Mouse (Mus musculus) erythroblast, embryonic 14.5 days (primary cell): ENCODE data around the gene Fam53b. TPM values are rescaled to one million over a fixed set of nuclear protein-coding genes. Genes with fewer than 3 reads are reported as not detected.
A peak's percentile ranks its signal among the peaks of the same experiment; 100 is the strongest.

Experiments used
- H3K27me3 ChIP-seq: 2 replicates; pipeline ENCODE4 v1.6.1; 2012; ENCODE audit warnings: inconsistent platforms; ENCODE audit not compliant: control insufficient read depth
- H3K36me3 ChIP-seq: 2 replicates; pipeline ENCODE4 v1.6.1; 2012; ENCODE audit warnings: mild to moderate bottlenecking, inconsistent platforms; ENCODE audit not compliant: control insufficient read depth
- H3K4me1 ChIP-seq: 2 replicates; pipeline ENCODE4 v1.6.1; 2012; ENCODE audit warnings: inconsistent platforms; ENCODE audit not compliant: control insufficient read depth
- H3K4me3 ChIP-seq: replicated peaks from 2 replicates; pipeline ENCODE3; 2012; ENCODE audit warnings: moderate library complexity, mild to moderate bottlenecking, inconsistent platforms
- H3K9me3 ChIP-seq: 2 replicates; pipeline ENCODE4 v1.6.1; 2012; ENCODE audit warnings: low read length, inconsistent platforms, mixed read lengths; ENCODE audit not compliant: control insufficient read depth
- GATA1 ChIP-seq: IDR thresholded peaks from 2 replicates; pipeline ENCODE4 v1.6.1; 2012; ENCODE audit warnings: low read length, inconsistent platforms, mixed read lengths
- TAL1 ChIP-seq: IDR thresholded peaks from 3 replicates; pipeline ENCODE4 v1.6.1; 2012; ENCODE audit warnings: low read length, inconsistent platforms, mixed read lengths
- polyA plus RNA-seq: library from polyadenylated mRNA; stranded (reverse); fragments of >175 nt; gene quantifications from 2 replicates; pipeline ENCODE4 v1.2.3, GENCODE M21; 2012

Gene Fam53b
- polyA plus RNA-seq, 1 experiment: 21.4 TPM

DNA sequence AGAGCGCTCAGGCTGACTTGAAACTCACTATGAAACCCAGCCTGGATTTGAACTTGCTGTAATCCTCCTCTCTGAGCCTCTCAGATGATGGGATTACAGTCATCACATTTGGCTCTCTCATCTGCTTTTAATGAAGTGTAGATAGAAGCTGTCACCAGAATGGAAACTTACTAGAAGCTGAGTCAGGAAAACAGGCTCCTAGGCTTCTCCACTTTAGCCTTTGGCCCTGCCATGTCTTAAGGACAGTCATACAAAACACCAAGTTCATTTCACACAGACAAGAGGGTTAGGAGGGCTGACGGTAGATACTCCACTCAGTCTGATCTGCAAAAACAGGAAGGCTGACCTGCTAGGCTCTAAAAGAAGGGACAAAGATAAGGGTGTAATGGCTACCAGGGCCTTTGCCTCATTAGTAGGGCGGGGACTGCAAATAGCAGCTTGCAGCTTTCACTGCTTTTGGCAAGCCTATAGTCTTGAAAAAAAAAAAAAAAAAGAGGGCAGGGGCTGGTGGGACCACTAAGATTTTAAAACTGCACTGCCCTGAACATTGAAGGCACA lies 48.0 kb downstream of the Fam53b start:
- TF ChIP-seq TAL1: no peak
- peak; percentile 42; the same call in 1 of the 2 replicates for TF ChIP-seq GATA1
- Histone ChIP-seq H3K27me3 (no peaks in the 10 kb centered on the region), H3K9me3 (no peaks in the 10 kb centered on the region), H3K36me3 (peaks cover 100% of the 10 kb centered on the region), H3K4me1 (peaks cover 86% of the 10 kb centered on the region), H3K4me3 (peak overlapping the region; percentile 53)

DNA sequence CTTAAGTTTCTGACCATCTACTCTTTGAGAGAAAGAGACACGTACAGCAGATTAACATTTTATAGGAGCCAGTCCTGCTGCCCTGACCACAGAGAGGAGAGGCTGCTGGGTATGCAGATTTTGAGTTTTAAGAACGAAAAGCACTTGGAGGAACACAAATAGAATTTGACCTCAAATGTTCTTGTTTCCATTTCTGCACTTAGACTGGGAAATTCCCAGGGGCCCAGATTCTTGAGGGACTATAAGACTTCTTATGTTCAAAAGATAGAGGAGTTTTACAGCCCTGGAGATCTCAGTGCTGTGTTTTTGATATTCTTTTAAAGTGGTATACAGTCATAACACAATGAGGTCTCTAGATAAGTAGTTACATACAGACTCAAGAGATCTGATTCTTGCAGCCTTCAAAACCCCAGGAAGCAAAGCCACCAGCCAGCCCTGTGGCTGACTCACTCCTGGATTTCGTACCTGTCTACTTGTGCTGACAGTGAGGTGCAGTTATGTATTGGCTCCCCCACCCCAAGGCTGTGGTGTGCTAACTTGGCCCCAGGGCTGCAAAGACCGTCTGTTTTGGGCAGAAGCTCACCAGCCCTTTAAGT lies 48.7 kb downstream of the Fam53b start:
- TF ChIP-seq TAL1 (no peak), GATA1 (no peak)
- Histone ChIP-seq H3K9me3 (no peaks in the 10 kb centered on the region), H3K4me1 (peaks cover 83% of the 10 kb centered on the region), H3K36me3 (peaks cover 100% of the 10 kb centered on the region), H3K27me3 (no peaks in the 10 kb centered on the region), H3K4me3 (peak overlapping the region; percentile 17)

DNA sequence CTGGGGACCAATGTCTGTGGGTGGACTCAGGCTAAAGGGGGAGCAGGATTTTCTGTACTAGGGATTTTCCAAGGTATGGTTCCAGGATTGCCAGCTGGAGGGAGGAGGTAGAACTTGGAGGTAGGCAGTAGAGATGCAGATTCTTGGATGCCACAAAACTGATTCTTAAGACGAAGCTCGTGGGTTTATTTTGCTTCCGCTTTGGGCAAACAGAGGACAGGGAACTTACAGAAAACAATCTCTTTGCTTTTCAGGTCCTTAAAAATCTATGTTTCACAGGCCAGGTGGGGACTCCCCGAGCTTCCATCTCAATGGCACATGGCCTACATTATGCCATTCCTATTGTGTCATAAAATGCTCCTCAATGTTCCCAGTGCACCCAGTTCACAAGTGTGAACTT lies 49.4 kb downstream of the Fam53b start:
- Histone ChIP-seq H3K36me3 (peaks cover 100% of the 10 kb centered on the region), H3K4me1 (peaks cover 81% of the 10 kb centered on the region)
- TF ChIP-seq TAL1 (no peak), GATA1 (no peak)

DNA sequence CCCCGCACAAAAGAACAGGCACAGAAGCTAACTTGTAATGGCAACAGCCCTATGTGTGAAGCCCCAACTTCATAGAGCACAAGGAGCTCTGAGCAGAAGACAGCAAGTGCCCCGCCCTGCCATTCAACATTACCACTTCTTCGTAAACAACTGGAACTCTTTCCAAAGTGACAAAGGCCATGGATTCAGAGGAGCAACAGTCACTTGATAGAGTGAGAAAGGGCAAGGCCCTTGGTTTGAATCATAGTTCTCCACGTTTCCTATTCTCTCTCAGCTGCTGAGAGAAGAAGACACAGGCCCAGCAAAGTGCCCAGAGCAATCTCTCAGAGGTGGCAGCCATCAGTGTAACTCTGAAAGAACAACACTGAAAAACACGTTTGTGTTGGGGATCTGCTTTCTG lies 49.8 kb downstream of the Fam53b start:
- H3K4me3 ChIP-seq: no peak overlapping the region
- peaks cover 78% of the 10 kb centered on the region for H3K4me1 ChIP-seq
- no peaks in the 10 kb centered on the region for H3K9me3 ChIP-seq
- no peak for TF ChIP-seq TAL1
- no peak for TF ChIP-seq GATA1
- peaks cover 100% of the 10 kb centered on the region for H3K36me3 ChIP-seq
- no peaks in the 10 kb centered on the region for H3K27me3 ChIP-seq

More for the DNA sequence above, 49.4 kb downstream of the Fam53b start:
- H3K4me3 ChIP-seq: no peak overlapping the region
- H3K27me3 ChIP-seq: no peaks in the 10 kb centered on the region
- H3K9me3 ChIP-seq: no peaks in the 10 kb centered on the region

DNA sequence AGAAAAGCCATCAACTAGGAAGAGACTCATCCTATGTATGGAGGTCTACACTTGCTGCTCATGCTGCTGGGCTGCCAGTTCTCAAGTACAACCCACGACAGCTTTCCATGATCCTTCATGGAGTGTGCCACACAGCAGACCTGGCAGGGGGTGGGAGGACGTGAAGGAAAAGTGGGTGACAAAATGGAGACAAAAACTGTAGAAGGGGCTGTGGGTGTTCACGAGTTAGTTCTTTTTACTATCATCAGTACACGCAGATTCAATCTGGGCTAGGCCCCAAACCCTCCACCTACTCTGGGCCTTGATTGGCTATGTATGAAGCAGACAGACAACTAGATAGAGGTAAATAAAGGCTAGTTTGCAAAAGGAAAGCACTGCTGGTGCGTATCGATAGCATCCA lies 50.3 kb downstream of the Fam53b start:
- H3K36me3 ChIP-seq: peaks cover 100% of the 10 kb centered on the region
- no peaks in the 10 kb centered on the region for H3K27me3 ChIP-seq
- peaks cover 76% of the 10 kb centered on the region for H3K4me1 ChIP-seq
- TF ChIP-seq TAL1 (no peak), GATA1 (no peak)
- H3K9me3 ChIP-seq: no peaks in the 10 kb centered on the region
- no peak overlapping the region for H3K4me3 ChIP-seq

DNA sequence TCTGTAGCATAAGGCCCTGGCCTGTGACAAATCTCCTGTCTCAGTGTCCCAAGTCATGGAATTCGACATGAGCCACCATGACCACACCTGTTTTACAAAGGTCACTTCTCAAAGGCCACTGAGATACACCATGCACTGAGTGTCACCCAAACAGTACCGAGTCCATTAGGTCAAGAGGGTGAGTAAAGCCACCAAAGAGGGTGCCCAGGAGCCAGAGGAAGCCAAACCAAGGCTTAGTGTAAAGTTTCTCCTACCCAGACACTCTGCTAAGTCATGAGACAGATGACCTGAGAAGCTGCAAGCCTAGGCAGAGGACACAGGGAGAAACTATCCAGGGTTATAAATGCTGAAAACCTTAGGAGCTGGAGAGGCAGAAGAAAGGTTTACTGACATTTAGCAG lies 52.3 kb downstream of the Fam53b start:
- H3K36me3 ChIP-seq: peaks cover 100% of the 10 kb centered on the region
- H3K4me3 ChIP-seq: no peak overlapping the region

DNA sequence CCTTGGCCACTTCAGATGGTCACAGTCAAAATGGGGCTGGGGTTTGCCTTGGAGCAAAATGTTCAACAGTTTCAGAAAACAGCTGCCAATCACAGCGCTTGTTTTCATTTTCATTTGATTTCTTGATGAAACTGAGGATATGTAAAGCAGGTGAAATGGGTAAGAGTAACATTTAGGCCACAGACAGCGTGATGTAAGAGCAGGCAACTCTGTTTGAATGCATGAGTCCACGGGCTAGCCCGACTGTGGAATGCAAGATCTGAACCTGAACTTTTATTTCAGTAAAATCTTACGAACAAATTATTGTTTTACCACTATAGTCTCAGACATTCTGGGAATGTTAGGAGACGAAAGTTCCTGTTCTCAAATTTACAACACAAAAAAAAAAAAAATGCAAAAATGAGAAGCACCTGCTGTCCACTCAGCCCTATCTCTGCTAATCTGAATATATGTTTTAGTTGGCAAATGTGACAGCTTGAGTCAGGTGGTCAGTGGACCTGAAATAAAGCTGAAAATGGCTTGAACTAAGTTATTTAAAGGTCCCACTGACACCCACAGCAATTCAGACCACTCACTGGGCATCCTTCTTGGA lies 53.0 kb downstream of the Fam53b start:
- no peaks in the 10 kb centered on the region for H3K9me3 ChIP-seq
- TF ChIP-seq TAL1 (no peak), GATA1 (no peak)
- peaks cover 100% of the 10 kb centered on the region for H3K36me3 ChIP-seq
- peaks cover 72% of the 10 kb centered on the region for H3K4me1 ChIP-seq
- no peak overlapping the region for H3K4me3 ChIP-seq
- no peaks in the 10 kb centered on the region for H3K27me3 ChIP-seq

More for the DNA sequence above, 52.3 kb downstream of the Fam53b start:
- TF ChIP-seq GATA1 (no peak), TAL1 (no peak)
- H3K9me3 ChIP-seq: no peaks in the 10 kb centered on the region
- H3K27me3 ChIP-seq: no peaks in the 10 kb centered on the region
- peaks cover 73% of the 10 kb centered on the region for H3K4me1 ChIP-seq

DNA sequence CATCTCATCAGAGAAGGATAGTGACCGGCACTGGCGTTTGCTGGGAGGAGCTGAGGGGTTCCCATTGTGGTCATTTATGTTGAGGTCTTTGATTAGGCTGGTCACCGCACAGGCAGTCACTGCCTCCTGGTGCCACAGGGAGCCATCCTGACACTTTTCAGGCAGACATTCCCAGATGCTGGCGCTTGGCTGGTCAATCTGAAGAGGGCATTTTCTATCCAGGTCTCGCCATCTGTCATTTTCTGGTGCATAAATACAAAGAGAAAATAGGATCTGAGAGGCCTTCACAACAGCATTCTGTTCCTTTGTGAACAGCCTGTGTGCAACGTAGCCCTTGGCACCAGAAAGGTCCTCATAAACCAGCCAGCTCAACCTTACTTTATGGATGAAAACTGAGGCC lies 53.8 kb downstream of the Fam53b start:
- Histone ChIP-seq H3K4me1 (peaks cover 72% of the 10 kb centered on the region), H3K27me3 (no peaks in the 10 kb centered on the region), H3K4me3 (no peak overlapping the region), H3K36me3 (peaks cover 100% of the 10 kb centered on the region), H3K9me3 (no peaks in the 10 kb centered on the region)
- TF ChIP-seq TAL1 (no peak), GATA1 (no peak)

DNA sequence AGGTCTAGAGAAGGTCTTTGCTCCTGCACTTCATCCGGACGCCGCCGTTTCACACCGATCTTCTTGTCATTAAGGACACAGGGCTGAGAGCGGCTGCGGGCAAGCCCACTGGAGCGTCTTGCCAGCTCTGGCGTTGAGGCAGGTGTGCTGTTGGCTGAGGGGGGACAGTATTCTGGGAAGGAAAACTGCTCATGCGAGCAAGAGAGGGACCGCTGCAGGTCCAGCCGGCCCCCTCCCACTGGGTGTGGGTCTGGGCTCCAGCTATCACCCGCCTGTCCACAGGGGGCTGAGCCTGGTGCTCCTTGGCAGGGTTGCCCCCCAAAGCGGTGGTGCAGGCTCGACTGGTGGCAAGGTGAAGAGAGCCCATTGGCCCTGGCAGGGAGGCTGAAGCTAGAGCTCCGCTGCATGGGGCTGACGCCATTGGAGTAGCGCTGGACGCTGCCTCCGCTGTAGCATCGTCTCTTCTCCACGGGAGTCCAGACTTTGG lies 54.2 kb downstream of the Fam53b start:
- Histone ChIP-seq H3K4me1 (peaks cover 72% of the 10 kb centered on the region), H3K4me3 (no peak overlapping the region), H3K9me3 (no peaks in the 10 kb centered on the region), H3K36me3 (peaks cover 100% of the 10 kb centered on the region), H3K27me3 (no peaks in the 10 kb centered on the region)
- no peak for TF ChIP-seq TAL1
- no peak for TF ChIP-seq GATA1
